Mouse (Mus musculus): ENCODE results near the gene Nol12.

DNA sequence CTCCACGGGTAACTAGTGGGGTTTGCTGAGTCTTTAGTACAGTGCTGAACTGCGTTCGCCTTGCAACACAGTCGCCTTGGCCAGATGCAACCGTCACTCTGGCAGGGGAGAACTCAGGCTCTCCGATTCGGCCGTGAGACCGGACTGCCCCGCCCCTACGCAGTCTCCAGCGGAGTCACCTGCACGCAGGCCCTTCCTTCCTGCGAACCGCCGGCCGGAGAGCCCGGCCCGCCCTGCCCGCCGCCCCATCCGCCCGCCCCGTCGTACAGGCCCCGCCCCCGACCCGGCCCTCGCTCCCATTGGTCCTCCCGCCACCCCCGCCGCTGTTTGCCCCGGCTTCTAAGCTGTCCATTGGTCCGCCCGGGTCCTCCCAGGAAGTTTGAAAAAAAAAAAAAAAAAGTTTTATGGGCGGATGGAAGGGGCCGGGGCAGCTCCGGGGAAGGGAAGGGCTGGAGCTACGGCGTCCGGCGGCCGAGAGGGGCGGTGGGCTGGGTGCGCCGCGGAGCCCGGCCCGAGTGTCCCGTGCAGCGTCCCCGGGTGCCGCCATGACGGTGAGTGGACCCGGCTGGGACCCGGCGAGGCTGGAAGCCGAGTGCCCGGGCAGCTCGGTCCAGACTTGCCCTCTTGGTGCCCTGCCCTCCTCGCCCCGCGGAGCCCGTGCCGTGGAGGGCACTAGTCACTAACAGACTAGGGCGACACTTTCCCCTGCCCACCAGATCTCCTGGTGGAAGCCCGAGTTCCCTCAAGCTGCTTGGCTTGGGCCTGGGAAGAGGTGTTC lies 48.1 kb downstream of the Nol12 start:
- no peak for TF ChIP-seq CTCF (IDR thresholded peaks at IDR 0.05; ENCODE audit: insufficient read depth, low read depth, low read length)
- TF ChIP-seq POLR2A (IDR thresholded peaks at IDR 0.05; ENCODE audit: insufficient read depth, low read depth, low read length): no peak
